Mouse (Mus musculus) CH12.LX (cell line): Measurements from ENCODE around the gene Colgalt2. TPM values are rescaled to one million over a fixed set of nuclear protein-coding genes. Genes with fewer than 3 reads are reported as not detected.

Source experiments
- DNase-seq: peaks from one replicate; pipeline ENCODE4 v3.0.0-alpha.2; 2013; ENCODE audit errors: extremely low read depth
- H3K27ac ChIP-seq: 2 replicates; pipeline ENCODE4 v1.5.1; 2012; ENCODE audit warnings: low read depth, mild to moderate bottlenecking, control low read depth, moderate library complexity; ENCODE audit not compliant: insufficient read depth
- H3K27me3 ChIP-seq: replicated peaks from 2 replicates; pipeline ENCODE3; 2012; ENCODE audit warnings: inconsistent platforms
- H3K36me3 ChIP-seq, 2 experiments: replicated peaks in 1 of 2; 2 replicates each; pipeline versions ENCODE3 to v1.6.1; 2012; ENCODE audit warnings: inconsistent platforms in 1 of 2, low read length in 1 of 2, mild to moderate bottlenecking in 1 of 2, mixed read lengths in 1 of 2, moderate library complexity in 1 of 2; ENCODE audit not compliant: control insufficient read depth in 1 of 2, insufficient read depth in 1 of 2
- H3K4me1 ChIP-seq, 2 experiments: 2 replicates each; pipeline ENCODE4 v1.6.1; 2012; ENCODE audit warnings: inconsistent platforms in 1 of 2, moderate library complexity in 1 of 2; ENCODE audit not compliant: insufficient read depth in 2 of 2, control insufficient read depth in 1 of 2
- H3K4me2 ChIP-seq: 2 replicates; pipeline ENCODE4 v1.6.1; 2012; ENCODE audit warnings: low read depth, mild to moderate bottlenecking, control low read depth; ENCODE audit not compliant: poor library complexity, insufficient read depth, severe bottlenecking
- H3K4me3 ChIP-seq, 3 experiments: fragments of 150-350 bp in 1 of 3; sonication (generic) in 1 of 3; replicated peaks in 1 of 3; 2 replicates each; pipeline versions ENCODE3 to v1.5.1; 2011 to 2012; ENCODE audit warnings: low read depth in 2 of 3, low read length in 2 of 3, mild to moderate bottlenecking in 2 of 3, moderate library complexity in 2 of 3, control low read depth in 1 of 3, improper control_type of control experiment in 1 of 3, inconsistent platforms in 1 of 3, mixed read lengths in 1 of 3; ENCODE audit not compliant: poor library complexity in 1 of 3
- H3K79me2 ChIP-seq: replicated peaks from 2 replicates; pipeline ENCODE4 v1.6.1; 2012; ENCODE audit warnings: mild to moderate bottlenecking, moderate library complexity; ENCODE audit not compliant: control insufficient read depth, poor library complexity, insufficient read depth, severe bottlenecking; ENCODE audit errors: extremely low read depth
- H3K9ac ChIP-seq: 2 replicates; pipeline ENCODE4 v1.6.1; 2012; ENCODE audit warnings: low read depth, mild to moderate bottlenecking, control low read depth, moderate library complexity; ENCODE audit not compliant: insufficient read depth
- H3K9me3 ChIP-seq: replicated peaks from 2 replicates; pipeline ENCODE3; 2012; ENCODE audit warnings: low read length, inconsistent platforms, mixed read lengths
- CHD2 ChIP-seq: IDR thresholded peaks from 2 replicates; pipeline ENCODE4 v1.6.1; 2011; ENCODE audit warnings: low read length, improper control_type of control experiment
- CTCF ChIP-seq, 2 experiments: IDR thresholded peaks in 1 of 2; conservative IDR thresholded peaks in 1 of 2; 2 replicates each; pipeline ENCODE4 v1.5.1; 2011 to 2012; ENCODE audit warnings: low read depth in 2 of 2, low read length in 2 of 2, improper control_type of control experiment in 1 of 2, inconsistent platforms in 1 of 2, mild to moderate bottlenecking in 1 of 2, moderate library complexity in 1 of 2
- E2F4 ChIP-seq: IDR thresholded peaks from 2 replicates; pipeline ENCODE4 v1.6.1; 2011; ENCODE audit warnings: low read depth, low read length, improper control_type of control experiment; ENCODE audit not compliant: insufficient replicate concordance
- EP300 ChIP-seq: IDR thresholded peaks from 2 replicates; pipeline ENCODE4 v1.6.1; 2011; ENCODE audit warnings: low read length, improper control_type of control experiment
- ETS1 ChIP-seq: conservative IDR thresholded peaks from 2 replicates; pipeline ENCODE4 v1.6.1; 2012; ENCODE audit warnings: low read depth, mild to moderate bottlenecking, inconsistent platforms, low read length, improper control_type of control experiment, moderate library complexity
- GABPA ChIP-seq: IDR thresholded peaks from 2 replicates; pipeline ENCODE4 v1.6.1; 2012; ENCODE audit warnings: low read depth, low read length, improper control_type of control experiment, inconsistent platforms; ENCODE audit not compliant: insufficient replicate concordance
- HCFC1 ChIP-seq: IDR thresholded peaks from 2 replicates; pipeline ENCODE4 v1.6.1; 2012; ENCODE audit warnings: low read depth, mild to moderate bottlenecking, inconsistent platforms, low read length, improper control_type of control experiment
- IRF4 ChIP-seq: IDR thresholded peaks from 2 replicates; pipeline ENCODE4 v1.6.1; 2014; ENCODE audit warnings: low read depth, mild to moderate bottlenecking, inconsistent platforms, low read length, improper control_type of control experiment
- JUN ChIP-seq: IDR thresholded peaks from 2 replicates; pipeline ENCODE4 v1.6.1; 2011; ENCODE audit warnings: low read depth, mild to moderate bottlenecking, low read length, improper control_type of control experiment, moderate library complexity; ENCODE audit not compliant: insufficient read depth
- KAT2A ChIP-seq: IDR thresholded peaks from 2 replicates; pipeline ENCODE4 v1.6.1; 2012; ENCODE audit warnings: low read length, improper control_type of control experiment, inconsistent platforms; ENCODE audit not compliant: insufficient replicate concordance
- MAFK ChIP-seq: IDR thresholded peaks from 2 replicates; pipeline ENCODE4 v1.6.1; 2011; ENCODE audit warnings: low read length, improper control_type of control experiment; ENCODE audit not compliant: insufficient replicate concordance
- MAZ ChIP-seq: IDR thresholded peaks from 2 replicates; pipeline ENCODE4 v1.6.1; 2012; ENCODE audit warnings: low read depth, mild to moderate bottlenecking, inconsistent platforms, low read length, improper control_type of control experiment, moderate library complexity
- MXI1 ChIP-seq: IDR thresholded peaks from 2 replicates; pipeline ENCODE4 v1.6.1; 2011; ENCODE audit warnings: mild to moderate bottlenecking, low read depth, low read length, improper control_type of control experiment
- MYC ChIP-seq: IDR thresholded peaks from 2 replicates; pipeline ENCODE4 v1.6.1; 2011; ENCODE audit warnings: low read depth, mild to moderate bottlenecking, improper control_type of control experiment, low read length
- NELFE ChIP-seq: IDR thresholded peaks from 2 replicates; pipeline ENCODE4 v1.6.1; 2011; ENCODE audit warnings: low read depth, low read length, improper control_type of control experiment
- NRF1 ChIP-seq: IDR thresholded peaks from 2 replicates; pipeline ENCODE4 v1.6.1; 2014; ENCODE audit warnings: low read depth, mild to moderate bottlenecking, inconsistent platforms, low read length, improper control_type of control experiment, moderate library complexity
- POLR2A ChIP-seq: IDR thresholded peaks from 2 replicates; pipeline ENCODE4 v1.6.1; 2011; ENCODE audit warnings: low read depth, mild to moderate bottlenecking, improper control_type of control experiment, low read length
- RCOR1 ChIP-seq: conservative IDR thresholded peaks from 2 replicates; pipeline ENCODE4 v1.6.1; 2012; ENCODE audit warnings: low read depth, mild to moderate bottlenecking, inconsistent platforms, low read length, improper control_type of control experiment
- SIN3A ChIP-seq: IDR thresholded peaks from 2 replicates; pipeline ENCODE4 v1.6.1; 2012; ENCODE audit warnings: low read length, improper control_type of control experiment, inconsistent platforms
- SMC3 ChIP-seq: IDR thresholded peaks from 2 replicates; pipeline ENCODE4 v1.6.1; 2011; ENCODE audit warnings: low read depth, low read length, improper control_type of control experiment
- TBP ChIP-seq: conservative IDR thresholded peaks from 2 replicates; pipeline ENCODE4 v1.6.1; 2011; ENCODE audit warnings: low read depth, low read length, improper control_type of control experiment
- USF1 ChIP-seq: IDR thresholded peaks from 2 replicates; pipeline ENCODE4 v1.6.1; 2014; ENCODE audit warnings: low read depth, mild to moderate bottlenecking, inconsistent platforms, low read length, improper control_type of control experiment
- ZKSCAN1 ChIP-seq: IDR thresholded peaks from 2 replicates; pipeline ENCODE4 v1.6.1; 2012; ENCODE audit warnings: low read depth, inconsistent platforms, low read length, improper control_type of control experiment, borderline replicate concordance
- ZMIZ1 ChIP-seq: IDR thresholded peaks from 2 replicates; pipeline ENCODE4 v1.6.1; 2012; ENCODE audit warnings: low read depth, mild to moderate bottlenecking, inconsistent platforms, low read length, improper control_type of control experiment
- ZNF384 ChIP-seq: IDR thresholded peaks from 2 replicates; pipeline ENCODE4 v1.6.1; 2012; ENCODE audit warnings: low read depth, low read length, improper control_type of control experiment, inconsistent platforms
- dilution Hi-C: fragments of 300-500 bp; cut with MboI; formaldehyde crosslinking; loops from 2 replicates; pipeline ENCODE4 v1.14.3; 2020; ENCODE audit warnings: low sequenced_read_pairs; ENCODE audit not compliant: extremely low pct_unique_long_range_greater_than_20kb, extremely low pct_ligation_motif_present
- in situ Hi-C: fragments of 300-500 bp; cut with MboI; formaldehyde crosslinking; loops from 3 replicates; pipeline ENCODE4 v1.14.3; 2019; ENCODE audit warnings: low sequenced_read_pairs, low pct_ligation_motif_present, low pct_unique_long_range_greater_than_20kb, mixed read lengths
- polyA plus RNA-seq: library from polyadenylated mRNA; unstranded; fragments of >175 nt; gene quantifications from 2 replicates; pipeline ENCODE4 v1.2.1, GENCODE M21; 2012; ENCODE audit warnings: low read depth; ENCODE audit not compliant: insufficient read length
- total RNA-seq, 2 experiments: library from RNA; depleted of rRNA; stranded (reverse); fragments of 300-350 nt in 1 of 2; fragments of >200 nt in 1 of 2; gene quantifications; 2 replicates each; pipeline ENCODE4 v1.2.3; 2012 to 2014

Gene Colgalt2
- total and polyA plus RNA-seq, 3 experiments, result not detected

DNA sequence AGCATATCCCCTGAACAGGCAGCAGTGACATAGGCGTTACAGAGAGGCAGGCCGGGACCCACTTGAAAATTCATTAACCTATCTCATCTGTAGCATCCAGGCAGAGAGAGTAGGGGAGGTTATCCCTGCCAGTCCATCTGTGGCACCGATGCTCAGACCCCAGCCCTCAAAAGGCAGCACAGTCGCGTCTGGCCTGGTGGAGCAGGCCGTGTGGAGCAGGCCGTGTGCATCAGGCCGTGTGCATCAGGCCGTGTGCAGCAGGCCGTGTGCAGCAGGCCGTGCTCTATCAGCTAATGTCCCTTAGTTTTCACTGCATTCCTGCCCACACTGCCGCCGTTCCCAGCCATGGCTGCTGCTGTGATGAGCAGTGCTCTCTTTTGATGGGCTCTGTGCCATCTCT lies 137.6 kb downstream of the Colgalt2 start:
- DNase-seq, result no peak
- H3K36me3 ChIP-seq, result peaks cover 0 to 2% of the 10 kb centered on the region in 2 experiments
- H3K9me3 ChIP-seq, result no peaks in the 10 kb centered on the region
- H3K4me2 ChIP-seq, result no peak overlapping the region
- H3K4me1 ChIP-seq, result peaks cover 2 to 48% of the 10 kb centered on the region in 2 experiments
- in situ Hi-C loops, result loop anchor here (10.0 to 25.0 kb wide), 4 partner anchors 228 to 850 kb away; partner anchors contain the start of genes Arpc5, Rgl1 and Smg7
- TF ChIP-seq ETS1 (no peak), HCFC1 (no peak), ZKSCAN1 (no peak), KAT2A (no peak), GABPA (no peak), MXI1 (no peak), RCOR1 (no peak), NRF1 (no peak), USF1 (no peak), NELFE (no peak), EP300 (no peak), E2F4 (no peak), MAZ (no peak), SIN3A (no peak), ZNF384 (no peak), IRF4 (no peak)
- no peak overlapping the region for H3K9ac ChIP-seq
- no peak overlapping the region for H3K4me3 ChIP-seq
- no peaks in the 10 kb centered on the region for H3K79me2 ChIP-seq
- H3K27ac ChIP-seq, result no peak overlapping the region
- dilution Hi-C loops, result no loop called here
- H3K27me3 ChIP-seq, result no peaks in the 10 kb centered on the region

DNA sequence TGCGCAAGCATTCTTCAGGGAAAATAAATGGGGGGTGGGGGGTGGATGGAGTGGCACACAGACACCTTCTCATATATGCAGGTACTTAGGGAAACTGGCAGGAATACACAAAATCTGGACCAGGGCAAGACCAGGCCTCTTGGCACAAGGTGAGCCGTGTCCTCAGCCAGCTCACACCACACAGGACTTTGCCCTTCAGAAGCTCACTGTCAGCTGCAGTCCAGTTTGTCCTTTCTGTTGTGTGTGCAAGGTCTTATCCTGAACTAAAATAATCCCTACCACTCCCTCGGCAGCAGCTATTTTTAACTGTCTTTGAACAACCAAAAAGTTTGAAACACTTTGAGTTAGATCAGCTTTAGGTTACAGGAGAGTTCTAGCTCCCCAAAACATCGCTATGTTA lies 139.2 kb downstream of the Colgalt2 start:
- TF ChIP-seq MAZ, result no peak
- TF ChIP-seq MYC, result no peak
- TF ChIP-seq E2F4, result no peak
- no peak for TF ChIP-seq EP300
- TF ChIP-seq HCFC1, result no peak
- no peak for TF ChIP-seq NELFE
- no peak for TF ChIP-seq CTCF (conservative IDR thresholded peaks at IDR 0.05 in 1 of 2, IDR thresholded peaks at IDR 0.05 in 1 of 2; ENCODE audit: low read depth in 2 of 2, low read length in 2 of 2)
- no peak for TF ChIP-seq ZMIZ1
- TF ChIP-seq IRF4, result no peak
- no peak for TF ChIP-seq JUN
- TF ChIP-seq POLR2A, result no peak
- TF ChIP-seq KAT2A, result no peak
- TF ChIP-seq MAFK, result no peak
- no peak for TF ChIP-seq ZKSCAN1
- TF ChIP-seq SMC3, result no peak
- TF ChIP-seq TBP, result no peak
- TF ChIP-seq ZNF384, result no peak
- no peak for TF ChIP-seq RCOR1
- TF ChIP-seq NRF1, result no peak
- TF ChIP-seq CHD2, result no peak
- dilution Hi-C loops, result no loop called here

More for the DNA sequence above, 139.2 kb downstream of the Colgalt2 start:
- H3K4me2 ChIP-seq, result no peak overlapping the region
- peaks cover 2 to 33% of the 10 kb centered on the region in 2 experiments for H3K4me1 ChIP-seq
- no peaks in the 10 kb centered on the region for H3K9me3 ChIP-seq
- H3K9ac ChIP-seq, result no peak overlapping the region
- no peak overlapping the region for H3K4me3 ChIP-seq
- no peak overlapping the region for H3K27ac ChIP-seq
- no peaks in the 10 kb centered on the region for H3K79me2 ChIP-seq
- DNase-seq, result no peak
- no peaks in the 10 kb centered on the region for H3K27me3 ChIP-seq
- peaks cover 0 to 2% of the 10 kb centered on the region in 2 experiments for H3K36me3 ChIP-seq
- in situ Hi-C loops, result loop anchor here (10.0 to 25.0 kb wide), 4 partner anchors 226 to 848 kb away; partner anchors contain the start of genes Arpc5, Rgl1 and Smg7
